Mouse (Mus musculus) forebrain, embryonic 14.5 days (tissue): ENCODE results near the gene H6pd. TPM values are rescaled to one million over a fixed set of nuclear protein-coding genes. Genes with fewer than 3 reads are reported as not detected.

Source experiments
- ATAC-seq: fragments of 200-750 bp; cut with Nextera tagmentation; 2 replicates; pipeline ENCODE4 v1.8.0; 2017; ENCODE audit warnings: mild to moderate bottlenecking, moderate library complexity
- DNase-seq: peaks from one replicate; pipeline ENCODE4 v3.0.0-alpha.2; 2015; ENCODE audit warnings: low spot score
- H3K27ac ChIP-seq: fragments of 300-500 bp; sonication (generic); 2 replicates; pipeline ENCODE4 v1.5.1; 2014; ENCODE audit warnings: low read depth, mild to moderate bottlenecking, control low read depth, low read length, moderate library complexity
- H3K27me3 ChIP-seq: fragments of 300-500 bp; sonication (generic); replicated peaks from 2 replicates; pipeline ENCODE4 v1.6.1; 2014; ENCODE audit warnings: low read length, control low read depth, mixed read lengths; ENCODE audit not compliant: control insufficient read depth, insufficient read depth
- H3K36me3 ChIP-seq: fragments of 300-500 bp; sonication (generic); 2 replicates; pipeline ENCODE4 v1.6.1; 2014; ENCODE audit warnings: low read length, control low read depth; ENCODE audit not compliant: control insufficient read depth, insufficient read depth
- H3K4me1 ChIP-seq: fragments of 300-500 bp; sonication (generic); 2 replicates; pipeline ENCODE4 v1.6.1; 2014; ENCODE audit warnings: antibody characterized with exemption, low read length, control low read depth; ENCODE audit not compliant: control insufficient read depth, insufficient read depth
- H3K4me2 ChIP-seq: fragments of 300-500 bp; sonication (generic); 2 replicates; pipeline ENCODE4 v1.6.1; 2014; ENCODE audit warnings: mild to moderate bottlenecking, control low read depth, low read length
- H3K4me3 ChIP-seq: fragments of 300-500 bp; sonication (generic); 2 replicates; pipeline ENCODE4 v1.5.1; 2014; ENCODE audit warnings: low read depth, low read length, control low read depth
- H3K9ac ChIP-seq: fragments of 300-500 bp; sonication (generic); 2 replicates; pipeline ENCODE4 v1.6.1; 2014; ENCODE audit warnings: mild to moderate bottlenecking, low read length, control low read depth, moderate library complexity
- H3K9me3 ChIP-seq: fragments of 300-500 bp; sonication (generic); replicated peaks from 2 replicates; pipeline ENCODE4 v1.6.1; 2016; ENCODE audit warnings: low read length, control low read depth, mixed read lengths; ENCODE audit not compliant: control insufficient read depth
- WGBS: fragments of 180-500 bp; shearing (Covaris S2); extraction: QIAGEN DNeasy Blood & Tissue Kit; methylation state at CpG from one replicate; pipeline ENCODE4 v1.1.7; 2014; 5-methylcytosine and 5-hydroxymethylcytosine counted together
- polyA plus RNA-seq: library from polyadenylated mRNA; unstranded; fragments of >200 nt; fragmentation: Nextera tagmentation; extraction: Ambion mirVana; gene quantifications from 2 replicates; pipeline ENCODE4 v1.2.1, GENCODE M21; 2014

Gene H6pd
- polyA plus RNA-seq, 1 experiment from 2014 or later: 1.5 TPM

DNA sequence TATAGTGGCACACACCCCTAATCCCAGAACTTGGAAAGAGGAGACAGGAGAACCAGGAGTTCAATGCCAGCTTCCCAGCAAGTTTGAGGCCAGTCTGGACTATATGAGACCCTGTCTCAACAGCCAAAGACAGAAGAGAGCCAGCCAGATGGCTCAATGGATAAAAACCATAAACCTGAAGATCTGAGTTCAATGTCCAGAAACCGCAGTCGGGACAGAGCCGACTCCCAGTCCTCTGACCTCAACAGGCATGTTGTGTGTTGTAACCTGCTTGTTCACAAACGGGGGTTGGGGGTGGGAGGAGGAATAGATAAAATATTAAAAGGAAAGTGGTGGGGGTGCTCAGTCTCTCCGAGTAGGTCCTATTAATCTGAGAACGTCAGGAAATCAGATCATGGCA, 43.6 kb downstream of the H6pd start:
- H3K27ac ChIP-seq: no peak overlapping the region
- no peaks in the 10 kb centered on the region for H3K4me1 ChIP-seq
- WGBS: 82% methylated on average over 6 of the region's 6 CpGs
- H3K4me2 ChIP-seq: no peak overlapping the region
- no peak for ATAC-seq
- H3K4me3 ChIP-seq: no peak overlapping the region
- no peak for DNase-seq
- no peaks in the 10 kb centered on the region for H3K27me3 ChIP-seq
- H3K9ac ChIP-seq: no peak overlapping the region
- H3K9me3 ChIP-seq: no peaks in the 10 kb centered on the region
- no peaks in the 10 kb centered on the region for H3K36me3 ChIP-seq

GRCm38 (mm10) chr4:149964770-149965169, 44.1 kb downstream of the H6pd start:
- Histone ChIP-seq H3K36me3 (no peaks in the 10 kb centered on the region), H3K4me2 (no peak overlapping the region), H3K4me1 (no peaks in the 10 kb centered on the region), H3K9ac (no peak overlapping the region), H3K27me3 (no peaks in the 10 kb centered on the region), H3K27ac (no peak overlapping the region), H3K9me3 (no peaks in the 10 kb centered on the region), H3K4me3 (no peak overlapping the region)
- ATAC-seq (no peak), DNase-seq (no peak)
- 65% methylated on average over 3 of the region's 3 CpGs for WGBS

DNA sequence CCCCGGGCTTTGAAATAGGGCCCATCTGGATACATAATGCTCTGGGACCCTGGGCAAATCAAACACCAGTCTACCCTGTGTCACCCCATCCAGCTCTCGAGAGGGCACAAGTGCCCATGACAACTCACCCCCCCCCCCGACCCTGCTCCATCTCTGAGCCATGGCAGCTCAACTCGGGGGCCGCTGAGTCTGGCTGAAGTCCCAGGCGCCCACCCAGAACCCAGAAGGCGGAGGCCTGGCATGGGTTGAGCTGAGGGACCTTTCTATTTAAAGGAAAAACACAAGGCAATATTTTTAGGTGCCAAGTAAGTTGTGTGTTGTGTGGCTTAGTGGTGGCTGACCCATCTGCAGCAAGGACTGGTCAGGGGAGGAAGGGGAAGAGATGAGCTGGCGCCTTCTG, 44.5 kb downstream of the H6pd start:
- Histone ChIP-seq H3K9ac (no peak overlapping the region), H3K4me1 (no peaks in the 10 kb centered on the region), H3K36me3 (no peaks in the 10 kb centered on the region), H3K4me3 (no peak overlapping the region), H3K4me2 (no peak overlapping the region), H3K9me3 (no peaks in the 10 kb centered on the region), H3K27ac (no peak overlapping the region), H3K27me3 (no peaks in the 10 kb centered on the region)
- DNase-seq (no peak), ATAC-seq (no peak)
- 82% methylated on average over 8 of the region's 8 CpGs for WGBS

- Histone ChIP-seq H3K9me3 (no peaks in the 10 kb centered on the region), H3K27me3 (peaks cover 19% of the 10 kb centered on the region), H3K36me3 (no peaks in the 10 kb centered on the region), H3K4me2 (no peak overlapping the region), H3K4me3 (no peak overlapping the region), H3K4me1 (no peaks in the 10 kb centered on the region), H3K27ac (no peak overlapping the region), H3K9ac (no peak overlapping the region)
- 91% methylated on average over 7 of the region's 7 CpGs for WGBS
- no peak for DNase-seq
- no peak for ATAC-seq
These were observed 48.4 kb downstream of the H6pd start for GRCm38 (mm10) chr4:149960391-149960790.

GRCm38 (mm10) chr4:149959816-149960215, 49.0 kb downstream of the H6pd start:
- no peaks in the 10 kb centered on the region for H3K4me1 ChIP-seq
- WGBS: 55% methylated on average over 10 of the region's 10 CpGs

DNA sequence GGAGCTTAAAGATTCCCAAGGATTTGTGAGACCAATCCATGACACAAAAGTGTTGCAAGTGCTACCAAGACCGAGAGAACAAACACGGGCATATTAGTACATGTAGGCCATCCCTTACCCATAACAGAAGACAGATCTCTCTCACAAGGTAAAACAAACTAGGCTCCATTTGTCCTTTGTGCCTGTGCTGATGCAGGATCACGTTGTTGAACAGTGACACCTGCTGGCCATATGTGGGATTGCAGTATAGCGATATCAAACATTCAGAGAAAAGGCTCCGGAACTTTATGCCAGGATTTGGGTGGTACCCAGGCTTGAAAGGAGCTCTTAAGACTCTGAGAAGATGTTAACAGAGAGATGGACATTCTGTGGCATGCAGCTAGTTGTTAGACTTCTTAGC, 50.3 kb downstream of the H6pd start:
- Histone ChIP-seq H3K4me1 (peaks cover 6% of the 10 kb centered on the region; the same call in 1 of the 2 replicates), H3K4me2 (no peak overlapping the region), H3K27me3 (peaks cover 27% of the 10 kb centered on the region), H3K9ac (no peak overlapping the region), H3K36me3 (no peaks in the 10 kb centered on the region), H3K9me3 (no peaks in the 10 kb centered on the region), H3K4me3 (no peak overlapping the region), H3K27ac (no peak overlapping the region)
- WGBS: 6% methylated on average over 5 of the region's 5 CpGs
- peak; percentile 91 for DNase-seq
- ATAC-seq: no peak

More at GRCm38 (mm10) chr4:149959816-149960215, 49.0 kb downstream of the H6pd start:
- H3K4me2 ChIP-seq: no peak overlapping the region
- no peaks in the 10 kb centered on the region for H3K9me3 ChIP-seq
- no peak overlapping the region for H3K27ac ChIP-seq
- H3K9ac ChIP-seq: no peak overlapping the region
- ATAC-seq (no peak), DNase-seq (no peak)
- H3K36me3 ChIP-seq: no peaks in the 10 kb centered on the region
- H3K27me3 ChIP-seq: peaks cover 24% of the 10 kb centered on the region
- no peak overlapping the region for H3K4me3 ChIP-seq

DNA sequence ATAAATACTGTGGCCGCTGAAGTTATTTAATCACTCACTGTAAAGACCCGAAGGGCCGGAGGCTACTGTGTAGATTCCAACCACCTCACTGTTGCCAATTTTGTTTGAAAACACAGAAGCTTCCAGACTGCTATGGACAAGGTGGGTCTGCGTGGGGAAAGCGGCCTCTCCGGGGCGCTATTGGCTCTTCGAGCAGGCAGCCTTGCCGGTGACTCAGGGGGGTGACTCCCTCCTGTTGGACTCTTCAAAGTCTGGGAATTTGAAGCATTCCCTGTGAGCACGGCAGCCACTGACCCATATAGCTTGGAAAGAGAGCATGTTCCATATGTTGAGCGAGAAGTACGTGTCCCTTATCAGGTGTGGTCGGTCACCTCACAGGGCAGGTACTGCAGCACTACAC, 52.8 kb downstream of the H6pd start:
- Histone ChIP-seq H3K9me3 (no peaks in the 10 kb centered on the region), H3K27ac (no peak overlapping the region), H3K36me3 (no peaks in the 10 kb centered on the region), H3K9ac (no peak overlapping the region), H3K27me3 (peaks cover 28% of the 10 kb centered on the region), H3K4me2 (0 out of 2 replicates have a peak overlapping the region, but pooled peaks have one; percentile 97), H3K4me1 (peaks cover 11% of the 10 kb centered on the region), H3K4me3 (no peak overlapping the region)
- no peak for ATAC-seq
- DNase-seq: no peak
- WGBS: 49% methylated on average over 13 of the region's 13 CpGs

- ATAC-seq: no peak
These were observed 53.2 kb downstream of the H6pd start for GRCm38 (mm10) chr4:149955631-149956030.

DNA sequence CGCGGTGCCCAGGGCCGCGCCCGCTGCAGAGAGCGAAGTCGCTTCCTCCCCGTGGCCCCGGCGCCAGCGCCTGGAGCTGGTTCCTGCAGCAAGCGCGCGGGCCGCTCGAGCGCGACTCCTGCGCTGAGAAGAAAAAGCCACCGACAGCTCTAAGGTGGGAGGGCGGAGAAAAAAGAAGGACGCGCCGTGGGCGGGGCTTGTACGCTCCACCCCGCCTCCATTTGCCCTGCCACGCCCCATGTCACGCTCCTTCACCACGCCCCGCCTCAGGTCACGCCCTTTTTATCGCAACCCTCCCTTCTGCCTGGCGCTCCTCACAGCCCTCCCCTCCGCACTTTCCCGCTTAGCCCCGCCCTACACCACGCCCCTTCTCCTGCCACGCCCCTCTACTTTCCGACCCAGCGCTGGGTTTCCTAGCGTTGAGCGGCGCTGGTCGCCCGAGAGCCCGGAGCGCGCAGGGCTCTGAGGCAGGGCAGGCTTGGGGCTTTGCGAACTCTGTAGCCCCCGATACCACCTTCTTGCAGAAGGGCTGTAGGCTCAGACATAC, 53.9 kb downstream of the H6pd start, which contains the start of gene Spsb1:
Spsb1 (minus strand) TSS at position 151 of the 547 bp plus-strand sequence.
- peak within 1 kb of the TSS; percentile 69 for H3K9ac ChIP-seq
- ATAC-seq (peak; percentile 89), DNase-seq (peak; percentile 92)
- peak within 1 kb of the TSS; percentile 56 for H3K4me3 ChIP-seq
- H3K36me3 ChIP-seq: no peaks in the 10 kb centered on the region
- H3K4me2 ChIP-seq: peak within 1 kb of the TSS; percentile 97
- H3K27me3 ChIP-seq: peaks cover 28% of the 10 kb centered on the region
- no peak within 1 kb of the TSS for H3K27ac ChIP-seq
- H3K9me3 ChIP-seq: no peaks in the 10 kb centered on the region
- H3K4me1 ChIP-seq: peaks cover 11% of the 10 kb centered on the region
- 1% methylated on average over 47 of the region's 51 CpGs for WGBS

More at GRCm38 (mm10) chr4:149955631-149956030, 53.2 kb downstream of the H6pd start:
- Histone ChIP-seq H3K4me3 (0 out of 2 replicates have a peak overlapping the region, but pooled peaks have one; percentile 56), H3K27ac (no peak overlapping the region), H3K9me3 (no peaks in the 10 kb centered on the region), H3K36me3 (no peaks in the 10 kb centered on the region), H3K27me3 (peaks cover 28% of the 10 kb centered on the region), H3K9ac (no peak overlapping the region), H3K4me2 (peak overlapping the region; percentile 97), H3K4me1 (peaks cover 11% of the 10 kb centered on the region)
- WGBS: 19% methylated on average over 15 of the region's 15 CpGs
- no peak for DNase-seq
